9 mouse cellular contexts compared by ENCODE assay signal in genomic region chr13:38410322-38410865, GRCm38 (mm10).
A peak's percentile ranks its signal among the peaks of the same experiment; 100 is the strongest.
DNase-seq lines count a peak whose midpoint lies in the region; ATAC-seq and TF ChIP-seq lines count a peak whose summit lies in the region.
"Had no signal": no experiment of that assay in that cellular context is flagged by ENCODE, and none has a peak within 500 bp of the region (broad histone marks: within the 10 kb centered on the region; RNA-seq: fewer than 3 reads in every experiment).

No protein-coding gene starts in this region.

- CTCF ChIA-PET in Patski (lab: Charles Lee), result no interaction called here

- DNase-seq in Patski (ENCODE audit: low read depth, low spot score), result peak; percentile 96
- DNase-seq in cerebellum, postnatal 14 days, result peak; percentile 71 to 80
- peak; percentile 67 to 80 for DNase-seq in frontal cortex, postnatal 36 days (ENCODE audit: low spot score in 2 of 2)
- peak; percentile 31 to 34 for DNase-seq in layer of hippocampus, postnatal 25 days (ENCODE audit: extremely low spot score in 1 of 2, low spot score in 1 of 2)
- peak; percentile 37 for DNase-seq in midbrain, embryonic 10.5 days (ENCODE audit: low spot score)
- peak; percentile 48 for DNase-seq in stomach, postnatal 0 days (ENCODE audit: low spot score)

- H3K27me3 ChIP-seq in Patski, result no peaks in the 10 kb centered on the region
- no peaks in the 10 kb centered on the region for H3K27me3 ChIP-seq in hindbrain, embryonic 15.5 days
- no peaks in the 10 kb centered on the region for H3K27me3 ChIP-seq in midbrain, embryonic 10.5 days (ENCODE audit: low read depth, poor library complexity, severe bottlenecking)
- no peaks in the 10 kb centered on the region for H3K27me3 ChIP-seq in stomach, postnatal 0 days (ENCODE audit: control insufficient read depth, insufficient read depth, low read length)

- H3K27ac ChIP-seq in hindbrain, embryonic 15.5 days (replicated peaks), result peak overlapping the region; percentile 57
- peak overlapping the region; percentile 61; the same call in 1 of the 2 replicates for H3K27ac ChIP-seq in midbrain, embryonic 10.5 days (replicated peaks)
- H3K27ac ChIP-seq in stomach, postnatal 0 days (replicated peaks), result no peak overlapping the region; the same call in 1 of the 2 replicates
- H3K27ac ChIP-seq: macrophage had no signal

- TF ChIP-seq CTCF in Patski (IDR thresholded peaks at IDR 0.05), result no peak
- no peak for TF ChIP-seq CTCF in stomach, postnatal 0 days (IDR thresholded peaks at IDR 0.05; ENCODE audit: low read depth)

- H3K9ac ChIP-seq in hindbrain, embryonic 15.5 days, result no peak overlapping the region
- H3K9ac ChIP-seq in stomach, postnatal 0 days (ENCODE audit: low read length), result no peak overlapping the region

- no peaks in the 10 kb centered on the region for H3K36me3 ChIP-seq in hindbrain, embryonic 15.5 days
- no peaks in the 10 kb centered on the region for H3K36me3 ChIP-seq in midbrain, embryonic 10.5 days
- H3K36me3 ChIP-seq in stomach, postnatal 0 days (ENCODE audit: control insufficient read depth, insufficient read depth, low read length), result no peaks in the 10 kb centered on the region

- 0 out of 2 replicates have a peak, but pooled peaks cover 10% of the 10 kb centered on the region for H3K4me1 ChIP-seq in hindbrain, embryonic 15.5 days (replicated peaks)
- H3K4me1 ChIP-seq in midbrain, embryonic 10.5 days, result peaks cover 32% of the 10 kb centered on the region
- H3K4me1 ChIP-seq in stomach, postnatal 0 days (replicated peaks; ENCODE audit: control insufficient read depth, insufficient read depth), result 0 out of 2 replicates have a peak, but pooled peaks cover 3% of the 10 kb centered on the region

- no peak overlapping the region for H3K4me3 ChIP-seq in hindbrain, embryonic 15.5 days
- H3K4me3 ChIP-seq in midbrain, embryonic 10.5 days, result peak overlapping the region; percentile 31
- no peak overlapping the region for H3K4me3 ChIP-seq in stomach, postnatal 0 days (ENCODE audit: low read depth, low read length)

- no peak for TF ChIP-seq EP300 in stomach, postnatal 0 days (optimal IDR thresholded peaks at IDR 0.05)

- H3K9me3 ChIP-seq in hindbrain, embryonic 15.5 days, result no peaks in the 10 kb centered on the region
- H3K9me3 ChIP-seq in midbrain, embryonic 10.5 days (replicated peaks), result no peaks in the 10 kb centered on the region
- H3K9me3 ChIP-seq in stomach, postnatal 0 days (ENCODE audit: control insufficient read depth, low read length), result no peaks in the 10 kb centered on the region

- ATAC-seq in Patski, result peak; percentile 94
- peak; percentile 75 for ATAC-seq in hindbrain, embryonic 15.5 days (ENCODE audit: low FRiP score, low read depth)
- peak; percentile 76; the same call in 1 of the 2 replicates for ATAC-seq in stomach, postnatal 0 days (ENCODE audit: low FRiP score, low TSS enrichment)
- ATAC-seq in erythroid progenitor cell, adult 5-6 weeks (replicated peaks; ENCODE audit: low FRiP score, poor library complexity, severe bottlenecking), result no peak

- WGBS in hindbrain, embryonic 15.5 days, result 30% methylated on average over 15 of the region's 15 CpGs
- 27% methylated on average over 15 of the region's 15 CpGs for WGBS in midbrain, embryonic 10.5 days
- 13% methylated on average over 15 of the region's 15 CpGs for WGBS in stomach, postnatal 0 days

- in situ Hi-C loops in Patski (cut with MboI; ENCODE audit: low pct_unique_long_range_greater_than_20kb), result no loop called here

- POLR2A ChIA-PET in Patski (lab: Charles Lee), result interaction anchor here (1.1 kb wide), 1 partner anchor 64 kb away, joined by 4 read pairs; no protein-coding TSS in a partner anchor

- H3K4me2 ChIP-seq in hindbrain, embryonic 15.5 days, result peak overlapping the region; percentile 38
- peak overlapping the region; percentile 38; the same call in 1 of the 2 replicates for H3K4me2 ChIP-seq in stomach, postnatal 0 days (replicated peaks; ENCODE audit: low read depth)

Comparison
In these comparisons a context has a peak if more than half of its experiments do, and no peak if none do; other contexts are left out.
1. DNase-seq: peak in every context shown above with its lines; median percentile 96 in Patski; 76 in cerebellum, postnatal 14 days; 74 in frontal cortex, postnatal 36 days; 48 in stomach, postnatal 0 days; 37 in midbrain, embryonic 10.5 days; 32 in layer of hippocampus, postnatal 25 days.